Mouse (Mus musculus) neural tube, embryonic 11.5 days (tissue): ENCODE data around the gene Sycp2l. TPM values are rescaled to one million over a fixed set of nuclear protein-coding genes. Genes with fewer than 3 reads are reported as not detected.

Experiments used
- ATAC-seq: fragments of 200-750 bp; cut with Nextera tagmentation; 2 replicates; pipeline ENCODE4 v1.8.0; 2017; ENCODE audit warnings: moderate number of reproducible peaks, mild to moderate bottlenecking, moderate TSS enrichment, moderate library complexity; ENCODE audit not compliant: insufficient read depth, low FRiP score, low TSS enrichment
- DNase-seq: peaks from one replicate; pipeline ENCODE4 v3.0.0-alpha.2; 2015; ENCODE audit warnings: low spot score
- H3K27ac ChIP-seq: fragments of 300-500 bp; sonication (generic); 2 replicates; pipeline ENCODE4 v1.5.1; 2014; ENCODE audit warnings: low read depth, mild to moderate bottlenecking, low read length
- H3K27me3 ChIP-seq: fragments of 300-500 bp; sonication (generic); 2 replicates; pipeline ENCODE4 v1.6.1; 2014; ENCODE audit warnings: mild to moderate bottlenecking, low read length, mixed read lengths; ENCODE audit not compliant: control insufficient read depth, insufficient read depth
- H3K36me3 ChIP-seq: fragments of 300-500 bp; sonication (generic); 2 replicates; pipeline ENCODE4 v1.6.1; 2014; ENCODE audit warnings: mild to moderate bottlenecking, low read length, moderate library complexity, mixed read lengths; ENCODE audit not compliant: control insufficient read depth, insufficient read depth
- H3K4me1 ChIP-seq: fragments of 300-500 bp; sonication (generic); 2 replicates; pipeline ENCODE4 v1.6.1; 2014; ENCODE audit warnings: low read length, mixed read lengths; ENCODE audit not compliant: control insufficient read depth, insufficient read depth
- H3K4me2 ChIP-seq: fragments of 300-500 bp; sonication (generic); 2 replicates; pipeline ENCODE4 v1.6.1; 2014; ENCODE audit warnings: low read depth, mild to moderate bottlenecking, moderate library complexity
- H3K4me3 ChIP-seq: fragments of 300-500 bp; sonication (generic); 2 replicates; pipeline ENCODE4 v1.5.1; 2014; ENCODE audit warnings: low read depth, low read length
- H3K9ac ChIP-seq: fragments of 300-500 bp; sonication (generic); 2 replicates; pipeline ENCODE4 v1.6.1; 2014; ENCODE audit warnings: mild to moderate bottlenecking, low read length
- H3K9me3 ChIP-seq: fragments of 300-500 bp; sonication (generic); 2 replicates; pipeline ENCODE4 v1.6.1; 2016; ENCODE audit warnings: low read length; ENCODE audit not compliant: control insufficient read depth
- WGBS: fragments of 180-500 bp; shearing (Covaris S2); extraction: QIAGEN DNeasy Blood & Tissue Kit; methylation state at CpG from one replicate; pipeline ENCODE4 v1.1.7; 2014; 5-methylcytosine and 5-hydroxymethylcytosine counted together
- polyA plus RNA-seq: library from polyadenylated mRNA; unstranded; fragments of >200 nt; fragmentation: Nextera tagmentation; extraction: Ambion mirVana; gene quantifications from 2 replicates; pipeline ENCODE4 v1.2.1, GENCODE M21; 2014

Sycp2l gene
- not detected in 2 replicates for polyA plus RNA-seq

DNA sequence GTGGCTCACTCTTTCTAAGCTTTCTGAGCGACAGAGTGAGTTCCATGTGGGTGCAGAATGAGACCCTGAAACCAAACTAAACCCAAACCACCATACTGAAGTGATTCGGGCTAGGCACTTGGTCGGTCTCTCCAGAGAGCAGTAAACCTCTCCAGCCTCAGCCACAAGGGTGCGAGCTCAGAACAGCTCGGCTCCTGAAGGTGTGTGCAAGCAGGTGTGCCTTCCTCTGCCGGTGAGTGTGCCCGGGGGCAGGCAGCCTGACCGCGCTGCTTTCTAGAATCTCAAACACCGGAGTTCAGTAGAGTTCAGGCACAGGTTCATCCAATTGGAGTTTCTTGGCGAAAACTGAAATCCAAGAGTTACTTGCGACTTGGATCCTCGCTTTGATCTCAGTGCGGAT, at the start of gene Sycp2l:
Gene Sycp2l (plus strand): TSS at position 368 of the 400 bp plus-strand sequence.
- Histone ChIP-seq H3K4me2 (peak within 1 kb of the TSS; percentile 19), H3K27me3 (0 out of 2 replicates have a peak, but pooled peaks cover 8% of the 10 kb centered on the region), H3K27ac (no peak within 1 kb of the TSS), H3K4me1 (no peaks in the 10 kb centered on the region), H3K36me3 (no peaks in the 10 kb centered on the region), H3K9ac (no peak within 1 kb of the TSS), H3K4me3 (no peak within 1 kb of the TSS), H3K9me3 (no peaks in the 10 kb centered on the region)
- no peak for ATAC-seq
- no peak for DNase-seq
- 20% methylated on average over 14 of the region's 14 CpGs for WGBS

- no peak overlapping the region for H3K27ac ChIP-seq
- H3K4me1 ChIP-seq = no peaks in the 10 kb centered on the region
- H3K4me3 ChIP-seq = no peak overlapping the region
- no peaks in the 10 kb centered on the region for H3K27me3 ChIP-seq
- DNase-seq (no peak), ATAC-seq (no peak)
- no peak overlapping the region for H3K4me2 ChIP-seq
- H3K9ac ChIP-seq = no peak overlapping the region
- no peaks in the 10 kb centered on the region for H3K9me3 ChIP-seq
- WGBS = 92% methylated on average over 4 of the region's 4 CpGs
- no peaks in the 10 kb centered on the region for H3K36me3 ChIP-seq
Observed at GRCm38 (mm10) chr13:41067618-41068017, 46.5 kb upstream of the Sycp2l start.

DNA sequence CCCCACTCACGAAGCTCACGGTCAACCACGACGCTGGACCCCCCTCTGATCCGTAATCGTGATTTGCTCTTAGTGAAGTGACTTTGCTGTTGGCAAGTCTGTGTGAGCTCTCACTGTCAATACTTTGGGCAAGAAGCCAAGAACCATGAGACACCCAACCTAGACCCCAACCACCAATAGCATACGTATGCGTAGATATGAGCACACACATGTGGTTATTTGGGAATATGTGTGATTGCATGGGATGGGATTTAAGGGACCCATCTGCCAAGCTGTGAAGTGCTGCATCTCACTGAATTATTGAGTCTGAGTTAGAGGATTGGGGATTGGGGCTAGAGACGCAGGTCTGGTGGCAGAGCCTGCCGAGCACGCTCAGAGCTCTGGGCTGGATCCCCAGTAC, 42.5 kb upstream of the Sycp2l start:
- no peak overlapping the region for H3K4me3 ChIP-seq
- whole genome bisulfite sequencing = 93% methylated on average over 11 of the region's 11 CpGs
- no peaks in the 10 kb centered on the region for H3K4me1 ChIP-seq
- no peaks in the 10 kb centered on the region for H3K36me3 ChIP-seq
- H3K9ac ChIP-seq = no peak overlapping the region
- no peak for ATAC-seq
- DNase-seq = no peak
- H3K27me3 ChIP-seq = no peaks in the 10 kb centered on the region
- H3K9me3 ChIP-seq = no peaks in the 10 kb centered on the region
- H3K4me2 ChIP-seq = no peak overlapping the region
- H3K27ac ChIP-seq = no peak overlapping the region

- DNase-seq (no peak), ATAC-seq (no peak)
- no peak overlapping the region for H3K4me2 ChIP-seq
- no peak overlapping the region for H3K27ac ChIP-seq
- peaks cover 6% of the 10 kb centered on the region; the same call in 1 of the 2 replicates for H3K27me3 ChIP-seq
- H3K9me3 ChIP-seq = no peaks in the 10 kb centered on the region
- WGBS = 90% methylated on average over 5 of the region's 5 CpGs
- H3K4me1 ChIP-seq = no peaks in the 10 kb centered on the region
- no peaks in the 10 kb centered on the region for H3K36me3 ChIP-seq
- no peak overlapping the region for H3K4me3 ChIP-seq
- H3K9ac ChIP-seq = no peak overlapping the region
Observed at GRCm38 (mm10) chr13:41073819-41074218, 40.3 kb upstream of the Sycp2l start.

- no peak for ATAC-seq
Observed at GRCm38 (mm10) chr13:41077921-41078320, 36.2 kb upstream of the Sycp2l start.

GRCm38 (mm10) chr13:41078690-41079420, 35.3 kb upstream of the Sycp2l start:
- no peak overlapping the region for H3K27ac ChIP-seq
- ATAC-seq = no peak; the same call in 1 of the 2 replicates
- peak overlapping the region; percentile 59 for H3K4me2 ChIP-seq
- peak overlapping the region; percentile 45 for H3K4me3 ChIP-seq
- no peaks in the 10 kb centered on the region for H3K36me3 ChIP-seq
- WGBS = 7% methylated on average over 24 of the region's 24 CpGs
- H3K9ac ChIP-seq = peak overlapping the region; percentile 28; the same call in 1 of the 2 replicates
- peaks cover 11% of the 10 kb centered on the region; the same call in 1 of the 2 replicates for H3K27me3 ChIP-seq
- DNase-seq = peak; percentile 14
- H3K4me1 ChIP-seq = no peaks in the 10 kb centered on the region; the same call in 1 of the 2 replicates
- H3K9me3 ChIP-seq = no peaks in the 10 kb centered on the region

More at GRCm38 (mm10) chr13:41077921-41078320, 36.2 kb upstream of the Sycp2l start:
- no peak overlapping the region for H3K4me3 ChIP-seq
- no peak overlapping the region for H3K27ac ChIP-seq
- 81% methylated on average over 9 of the region's 9 CpGs for WGBS
- DNase-seq = no peak
- H3K27me3 ChIP-seq = peaks cover 11% of the 10 kb centered on the region; the same call in 1 of the 2 replicates
- no peaks in the 10 kb centered on the region; the same call in 1 of the 2 replicates for H3K4me1 ChIP-seq
- no peak overlapping the region for H3K9ac ChIP-seq
- no peaks in the 10 kb centered on the region for H3K9me3 ChIP-seq
- H3K36me3 ChIP-seq = no peaks in the 10 kb centered on the region
- H3K4me2 ChIP-seq = no peak overlapping the region

- H3K4me2 ChIP-seq = peak within 1 kb of the TSS; percentile 59
- peak within 1 kb of the TSS; percentile 28; the same call in 1 of the 2 replicates for H3K9ac ChIP-seq
- H3K4me3 ChIP-seq = peak within 1 kb of the TSS; percentile 45
- H3K27ac ChIP-seq = no peak within 1 kb of the TSS
- no peaks in the 10 kb centered on the region; the same call in 1 of the 2 replicates for H3K4me1 ChIP-seq
- H3K27me3 ChIP-seq = peaks cover 11% of the 10 kb centered on the region; the same call in 1 of the 2 replicates
- DNase-seq (peak; percentile 86), ATAC-seq (peak; percentile 90)
- no peaks in the 10 kb centered on the region for H3K36me3 ChIP-seq
- under 1% methylated on average over 36 of the region's 40 CpGs for WGBS
- H3K9me3 ChIP-seq = no peaks in the 10 kb centered on the region
Observed at GRCm38 (mm10) chr13:41079421-41079780, 34.7 kb upstream of the Sycp2l start, which contains the start of gene Mak. Gene Mak (minus strand): TSS chr13:41079706.

DNA sequence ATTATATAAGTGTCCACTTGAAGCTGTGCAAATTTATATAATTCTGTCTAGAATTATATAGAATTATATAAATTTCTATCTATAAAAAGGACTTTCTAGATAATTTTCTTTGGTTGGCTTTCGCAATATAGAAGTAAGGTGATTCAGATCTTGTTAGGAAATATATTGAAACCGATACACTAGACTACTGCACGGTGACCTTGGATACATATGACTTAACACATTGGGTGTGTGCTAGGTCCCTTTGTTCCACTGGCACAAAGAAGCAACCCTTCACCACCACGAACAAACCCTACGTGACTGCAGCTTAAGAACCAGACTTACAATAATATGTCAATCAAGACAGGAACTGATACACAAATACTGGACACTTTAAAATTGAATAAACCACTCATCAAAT, 34.2 kb upstream of the Sycp2l start:
- 60% methylated on average over 5 of the region's 5 CpGs for WGBS
- peaks cover 11% of the 10 kb centered on the region; the same call in 1 of the 2 replicates for H3K27me3 ChIP-seq
- no peak for DNase-seq
- no peaks in the 10 kb centered on the region; the same call in 1 of the 2 replicates for H3K4me1 ChIP-seq
- no peak overlapping the region for H3K27ac ChIP-seq
- no peaks in the 10 kb centered on the region for H3K36me3 ChIP-seq
- no peaks in the 10 kb centered on the region for H3K9me3 ChIP-seq
- H3K9ac ChIP-seq = no peak overlapping the region
- no peak overlapping the region for H3K4me2 ChIP-seq
- H3K4me3 ChIP-seq = no peak overlapping the region
- no peak for ATAC-seq

DNA sequence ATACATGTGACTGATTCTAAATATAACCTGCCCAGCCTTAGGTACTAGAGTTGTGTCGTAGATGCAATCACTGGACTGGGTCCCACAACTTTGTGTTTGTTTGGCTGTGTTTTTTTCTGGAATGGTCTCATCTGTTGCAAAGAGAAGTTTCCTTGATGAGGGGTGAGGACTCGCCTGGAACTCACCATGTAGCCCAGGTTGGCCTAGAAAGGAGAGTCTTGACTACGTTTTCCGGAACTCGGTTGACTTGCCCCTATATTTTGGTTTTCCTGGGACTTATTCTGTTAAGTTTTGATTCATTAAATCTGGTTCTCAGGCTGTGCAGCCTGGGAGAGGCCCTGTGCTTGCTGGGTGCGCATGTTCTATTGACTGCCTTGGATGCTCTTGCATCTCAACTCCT, 33.4 kb upstream of the Sycp2l start:
- no peak overlapping the region for H3K4me3 ChIP-seq
- H3K9ac ChIP-seq = no peak overlapping the region
- H3K4me2 ChIP-seq = no peak overlapping the region
- no peak for DNase-seq
- peaks cover 11% of the 10 kb centered on the region; the same call in 1 of the 2 replicates for H3K27me3 ChIP-seq
- no peak for ATAC-seq
- 91% methylated on average over 6 of the region's 6 CpGs for WGBS
- H3K36me3 ChIP-seq = no peaks in the 10 kb centered on the region
- H3K27ac ChIP-seq = no peak overlapping the region
- H3K4me1 ChIP-seq = no peaks in the 10 kb centered on the region; the same call in 1 of the 2 replicates
- no peaks in the 10 kb centered on the region for H3K9me3 ChIP-seq
